Mouse (Mus musculus) lung, adult 2 months (tissue): ENCODE data around the gene Arpc1b.

Source experiments
- CTCF ChIP-seq: fragments of 200-500 bp; IDR thresholded peaks from 2 replicates; pipeline ENCODE4 v1.5.1; 2011; ENCODE audit warnings: mild to moderate bottlenecking, low read length, control low read depth; ENCODE audit not compliant: insufficient read depth
- POLR2A ChIP-seq: fragments of 200-500 bp; IDR thresholded peaks from 2 replicates; pipeline ENCODE4 v1.6.1; 2011; ENCODE audit warnings: low read depth, mild to moderate bottlenecking, control low read depth, low read length, borderline replicate concordance; ENCODE audit errors: extremely low read depth

- no peak for TF ChIP-seq CTCF
- no peak for TF ChIP-seq POLR2A
These were observed 47.3 kb downstream of the Arpc1b start for GRCm38 (mm10) chr5:145161361-145161760.
